Mouse (Mus musculus): Measurements from ENCODE around the gene Zcchc14.
"Not testable (repeated sequence)": the region's sequence is repeated elsewhere in the genome, so short reads cannot be mapped to it uniquely, and the experiment has no call there.

The Zcchc14 gene

GRCm38 (mm10) chr8:121652774-121653323 is at the start of gene Zcchc14:
TSS of gene Zcchc14 (minus strand) at chr8:121652901.
- DNase-seq: no peak

- DNase-seq: no peak
Measured at GRCm38 (mm10) chr8:121699936-121700335, 47.2 kb upstream of the Zcchc14 start.

- DNase-seq: peak; percentile 26 to 50
Measured at GRCm38 (mm10) chr8:121698615-121699101, 46.0 kb upstream of the Zcchc14 start.

- DNase-seq: no peak
Measured at GRCm38 (mm10) chr8:121697735-121698614, 45.3 kb upstream of the Zcchc14 start.

- no peak for DNase-seq
Measured at GRCm38 (mm10) chr8:121695585-121696184, 43.0 kb upstream of the Zcchc14 start.

GRCm38 (mm10) chr8:121694453-121694852 is 41.8 kb upstream of the Zcchc14 start:
- DNase-seq: peak; percentile 77 to 78

- DNase-seq: no peak
Measured at GRCm38 (mm10) chr8:121688496-121688895, 35.8 kb upstream of the Zcchc14 start.

- DNase-seq: no peak
Measured at GRCm38 (mm10) chr8:121687455-121688161, 34.9 kb upstream of the Zcchc14 start.

GRCm38 (mm10) chr8:121685419-121685818 is 32.7 kb upstream of the Zcchc14 start:
- peak; percentile 45 to 57 for DNase-seq

- DNase-seq: no peak
Measured at GRCm38 (mm10) chr8:121683083-121683832, 30.6 kb upstream of the Zcchc14 start.

GRCm38 (mm10) chr8:121681457-121681856 is 28.8 kb upstream of the Zcchc14 start:
- DNase-seq: no peak

GRCm38 (mm10) chr8:121680896-121681295 is 28.2 kb upstream of the Zcchc14 start:
- DNase-seq: no peak

GRCm38 (mm10) chr8:121678696-121679095 is 26.0 kb upstream of the Zcchc14 start:
- no peak for DNase-seq

- DNase-seq: no peak
Measured at GRCm38 (mm10) chr8:121675701-121676100, 23.0 kb upstream of the Zcchc14 start.

GRCm38 (mm10) chr8:121675161-121675560 is 22.5 kb upstream of the Zcchc14 start:
- no peak for DNase-seq

GRCm38 (mm10) chr8:121674524-121674923 is 21.8 kb upstream of the Zcchc14 start:
- no peak for DNase-seq

GRCm38 (mm10) chr8:121673917-121674316 is 21.2 kb upstream of the Zcchc14 start:
- no peak for DNase-seq

GRCm38 (mm10) chr8:121673153-121673552 is 20.5 kb upstream of the Zcchc14 start:
- no peak for DNase-seq

GRCm38 (mm10) chr8:121669208-121669607 is 16.5 kb upstream of the Zcchc14 start:
- no peak for DNase-seq

GRCm38 (mm10) chr8:121668553-121668952 is 15.9 kb upstream of the Zcchc14 start:
- no peak for DNase-seq

- DNase-seq: not testable (repeated sequence)
Measured at GRCm38 (mm10) chr8:121667936-121668500, 15.3 kb upstream of the Zcchc14 start.

GRCm38 (mm10) chr8:121665329-121665728 is 12.6 kb upstream of the Zcchc14 start:
- no peak for DNase-seq

Measured in B cell, adult 2 months (primary cell).